Mouse (Mus musculus) heart, postnatal 10 days (tissue): ENCODE results near the gene Ubxn1. TPM values are rescaled to one million over a fixed set of nuclear protein-coding genes. Genes with fewer than 3 reads are reported as not detected.
"Not testable (repeated sequence)": the region's sequence is repeated elsewhere in the genome, so short reads cannot be mapped to it uniquely, and the experiment has no call there.

ENCODE experiments used
- DNase-seq, 2 experiments: peaks; one replicate each; pipeline ENCODE4 v3.0.0; 2021
- intact Hi-C: fragments of 180-260 bp; cut with DNase I; formaldehyde crosslinking; loops from one replicate; pipeline ENCODE4 v1.15.1; 2025
- microRNA-seq, 2 experiments: library from miRNA; unstranded; fragments of <30 nt; microRNA quantifications; one replicate each; pipeline ENCODE4 v1.2.0; 2022
- total RNA-seq, 2 experiments: library from RNA; stranded (reverse); gene quantifications; 2 replicates each; pipeline ENCODE4 v1.2.3; 2021

Gene Ubxn1
- total RNA-seq, 2 experiments from 2014 or later, result 123 to 126 TPM

DNA sequence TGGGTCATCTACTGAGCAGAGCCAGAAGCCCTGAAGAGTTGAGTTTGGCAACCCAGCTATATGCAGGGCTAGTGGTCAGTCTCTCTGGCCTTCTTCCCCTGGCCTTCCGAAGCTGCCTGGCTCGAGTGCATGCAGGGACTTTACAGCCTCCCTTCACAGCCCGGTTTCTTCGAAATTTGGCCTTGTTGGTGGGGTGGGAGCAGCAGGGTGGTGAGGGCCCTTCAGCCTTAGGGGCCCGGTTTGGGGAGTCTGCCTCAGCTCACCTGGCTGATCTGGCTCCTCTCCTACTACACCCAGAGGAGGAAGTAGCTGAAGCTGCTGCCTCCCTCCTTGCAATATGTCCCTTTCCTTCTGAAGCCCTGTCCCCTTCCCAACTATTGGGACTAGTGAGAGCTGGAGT lies 24.9 kb downstream of the Ubxn1 start:
- DNase-seq, intact Hi-C loops: not testable (repeated sequence)

DNA sequence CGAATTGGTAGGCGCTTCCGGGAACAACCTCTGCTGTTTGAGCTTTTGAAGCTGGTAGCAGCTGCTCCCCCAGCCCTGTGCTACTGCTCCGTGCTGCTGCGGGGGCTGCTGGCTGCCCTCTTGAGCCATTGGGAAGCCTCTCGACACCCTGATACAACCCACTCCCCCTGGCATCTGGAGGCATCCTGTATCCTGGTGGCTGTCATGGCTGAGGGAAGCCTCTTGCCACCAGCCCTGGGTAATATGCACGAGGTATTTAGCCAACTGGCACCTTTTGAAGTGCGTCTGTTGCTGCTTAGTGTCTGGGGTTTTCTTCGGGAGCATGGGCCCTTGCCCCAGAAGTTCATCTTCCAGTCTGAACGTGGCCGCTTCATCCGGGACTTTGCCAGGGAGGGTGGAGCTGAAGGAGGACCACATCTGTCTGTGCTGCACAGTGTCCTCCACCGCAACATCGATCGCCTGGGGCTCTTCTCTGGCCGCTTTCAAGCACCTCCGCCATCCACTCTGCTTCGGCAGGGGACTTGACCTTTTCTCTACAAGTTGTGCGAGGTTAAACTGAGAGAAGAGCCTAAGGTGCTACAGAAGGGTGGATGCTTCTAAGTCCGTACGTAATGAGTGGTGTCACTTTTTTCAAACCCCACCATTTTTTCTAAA lies 26.0 kb downstream of the Ubxn1 start:
- intact Hi-C loops, result not testable (repeated sequence)
- peak; percentile 60 to 72 for DNase-seq

DNA sequence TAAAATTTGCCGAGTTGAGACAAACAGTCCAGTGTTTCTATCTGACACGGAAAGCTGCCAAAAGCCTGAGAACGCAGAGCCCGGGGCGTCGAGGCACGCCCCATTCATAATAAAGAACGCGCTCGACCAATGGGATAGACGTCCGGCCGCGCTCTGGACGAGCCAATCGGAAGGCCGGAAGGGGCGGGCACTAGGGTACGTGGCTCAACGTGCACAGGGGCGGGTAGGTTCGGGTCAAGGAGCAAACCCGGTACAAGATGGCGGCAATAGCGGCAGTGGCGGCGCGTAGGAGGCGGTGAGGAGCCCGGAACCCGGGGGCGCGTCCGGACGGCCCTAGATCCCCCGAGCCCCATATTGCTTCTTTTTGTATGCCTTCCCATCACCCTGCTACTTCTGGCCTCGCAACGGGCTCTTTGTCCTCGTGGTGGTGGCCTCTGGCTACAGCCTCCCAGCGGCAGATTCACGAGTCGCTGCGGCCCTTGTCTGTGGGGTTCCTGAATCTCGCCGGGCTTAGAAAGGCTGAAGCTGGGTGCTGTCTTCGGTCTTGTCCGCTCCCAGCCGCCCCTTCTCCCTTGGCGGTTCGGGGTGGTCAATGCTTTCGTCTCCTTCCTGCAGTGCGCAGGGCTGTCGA lies 26.7 kb downstream of the Ubxn1 start, which contains the start of gene Ganab:
Gene Ganab, plus strand, starts transcription at position 207 of the 631 bp plus-strand sequence.
- peak; percentile 96 to 98 for DNase-seq
- intact Hi-C loops, result no loop called here

DNA sequence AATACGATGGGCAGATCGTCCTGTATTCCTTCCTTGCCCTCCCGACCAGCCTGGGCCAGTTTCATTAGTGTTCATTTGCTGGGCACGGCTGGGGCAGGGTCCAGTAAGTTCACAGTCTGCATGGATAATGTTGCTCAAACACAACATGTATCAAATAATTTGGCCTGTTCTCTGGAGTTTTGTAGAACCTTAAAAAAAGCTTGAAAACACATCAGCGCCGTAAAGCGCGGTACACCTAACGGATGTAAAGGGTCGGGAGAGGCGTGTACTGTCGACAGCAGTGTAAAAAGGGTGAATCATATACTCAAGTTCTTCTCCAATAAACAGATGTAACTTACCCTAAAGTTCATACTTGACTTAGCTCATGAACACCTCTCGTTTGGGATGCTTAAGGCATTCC lies 27.3 kb downstream of the Ubxn1 start:
- intact Hi-C loops, result no loop called here
- no peak for DNase-seq

DNA sequence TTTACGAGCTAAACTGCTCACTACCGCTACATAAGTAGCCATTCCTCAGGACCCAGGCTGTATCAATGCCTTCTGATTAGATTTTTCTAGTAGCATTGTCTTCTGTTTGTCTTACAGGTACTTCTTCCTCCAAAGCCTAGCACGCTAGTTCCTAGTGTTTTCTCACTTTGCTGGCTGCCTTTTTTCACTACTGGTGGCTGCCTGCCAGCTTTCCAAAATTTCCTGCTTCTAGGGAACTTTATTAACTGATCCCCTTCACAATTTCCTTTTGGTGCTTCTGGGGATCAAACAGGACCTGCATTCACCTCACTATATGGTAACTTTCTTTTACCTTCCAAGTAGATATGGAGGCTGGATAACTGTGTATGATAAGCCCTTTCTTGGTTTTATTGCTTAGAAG lies 27.8 kb downstream of the Ubxn1 start:
- no peak for DNase-seq
- intact Hi-C loops, result no loop called here

DNA sequence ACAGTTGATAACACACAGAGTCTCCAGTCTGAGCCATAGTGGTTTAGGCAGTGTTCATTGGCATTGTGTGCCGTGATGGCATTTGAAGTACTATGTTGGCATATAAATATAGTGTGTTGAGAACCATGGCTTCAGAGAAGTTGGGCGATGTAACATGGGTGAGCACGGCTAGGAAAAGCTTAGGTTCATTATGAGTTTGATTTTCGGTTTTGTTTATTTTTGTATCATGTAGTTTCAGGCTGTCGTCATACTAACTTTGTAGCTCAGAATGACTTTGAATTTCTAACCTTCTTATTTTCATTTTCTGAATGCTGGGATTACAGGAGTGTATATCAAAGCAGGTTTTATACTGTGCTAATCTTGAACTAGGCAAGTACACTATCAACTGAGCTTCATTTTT lies 32.1 kb downstream of the Ubxn1 start:
- intact Hi-C loops, result no loop called here
- no peak for DNase-seq

DNA sequence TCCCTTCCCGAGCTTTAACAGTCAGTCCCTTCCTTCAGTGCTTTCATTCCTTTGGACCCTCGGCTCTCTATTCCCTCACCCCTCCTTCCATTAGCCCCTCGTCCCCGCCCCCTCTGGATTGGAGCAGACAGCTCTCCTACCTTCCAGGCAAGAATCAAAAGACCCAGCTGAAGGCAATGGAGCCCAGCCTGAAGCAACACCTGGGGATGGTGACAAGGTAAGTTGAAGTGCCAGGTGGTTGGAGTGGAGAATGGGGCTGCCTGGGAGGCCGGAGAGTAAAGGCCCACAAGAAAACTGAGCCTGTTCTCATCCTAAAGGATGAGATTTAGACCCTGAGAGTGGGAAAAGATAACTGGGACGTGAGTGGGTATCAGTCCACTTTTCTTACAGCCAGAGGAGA lies 37.2 kb downstream of the Ubxn1 start:
- no peak for DNase-seq
- intact Hi-C loops, result no loop called here

DNA sequence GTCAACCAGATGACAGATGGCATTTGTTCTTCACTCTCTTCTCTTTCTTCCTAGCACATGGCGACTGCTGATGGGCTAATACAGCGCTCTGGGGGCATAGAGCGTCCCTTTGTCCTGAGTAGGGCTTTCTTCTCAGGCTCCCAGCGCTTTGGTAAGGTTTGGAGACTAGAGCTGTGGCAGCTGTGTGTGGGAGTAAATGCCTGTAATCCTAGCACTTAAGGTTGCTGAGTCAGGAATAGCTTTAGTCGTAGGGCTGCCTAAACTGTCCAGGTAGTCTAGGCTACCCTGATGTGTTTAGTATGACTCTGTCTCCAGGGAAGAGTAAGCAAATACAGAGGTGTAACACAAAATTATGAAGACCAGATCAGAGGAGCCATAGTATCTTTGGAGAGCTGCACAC lies 40.5 kb downstream of the Ubxn1 start:
- intact Hi-C loops, result no loop called here

DNA sequence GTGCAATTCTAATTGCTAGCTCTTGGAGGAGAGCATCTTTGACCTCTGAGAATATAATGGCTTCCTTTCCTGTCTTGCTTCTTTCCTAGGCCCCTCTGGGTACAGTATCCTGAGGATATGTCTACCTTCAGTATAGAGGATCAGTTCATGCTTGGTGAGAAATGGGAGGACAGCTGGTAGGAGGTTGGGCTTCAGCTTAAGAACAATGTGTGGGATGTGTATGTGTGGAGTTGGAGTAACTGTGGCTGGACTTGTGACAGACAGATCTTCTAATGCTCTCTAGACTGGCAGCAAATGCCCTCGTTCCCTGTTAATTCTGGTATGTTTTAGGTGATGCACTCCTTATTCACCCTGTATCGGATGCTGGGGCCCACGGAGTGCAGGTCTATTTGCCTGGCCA lies 42.9 kb downstream of the Ubxn1 start:
- intact Hi-C loops, result no loop called here
- DNase-seq, result no peak

More for the DNA sequence above, 40.5 kb downstream of the Ubxn1 start:
- DNase-seq, result no peak

DNA sequence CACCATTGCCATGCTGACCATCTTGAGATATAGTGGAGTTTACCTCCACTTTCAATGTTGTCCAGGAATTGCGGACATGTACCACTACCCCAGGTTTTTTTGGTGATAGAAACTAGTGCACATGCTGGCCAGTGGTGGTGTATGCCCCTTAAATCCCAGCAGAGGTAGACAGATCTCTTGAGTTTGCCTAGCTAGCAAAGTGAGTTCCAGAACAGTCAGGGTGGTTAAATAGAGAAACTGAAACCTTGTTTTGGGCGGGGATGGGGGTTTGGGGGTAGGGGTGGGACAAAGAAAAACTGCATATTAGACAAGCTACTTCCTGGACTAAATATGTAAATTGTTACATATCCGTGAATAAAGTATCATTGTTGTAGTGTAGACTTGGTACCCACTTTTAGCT lies 47.7 kb downstream of the Ubxn1 start:
- DNase-seq, result no peak
- intact Hi-C loops, result no loop called here

DNA sequence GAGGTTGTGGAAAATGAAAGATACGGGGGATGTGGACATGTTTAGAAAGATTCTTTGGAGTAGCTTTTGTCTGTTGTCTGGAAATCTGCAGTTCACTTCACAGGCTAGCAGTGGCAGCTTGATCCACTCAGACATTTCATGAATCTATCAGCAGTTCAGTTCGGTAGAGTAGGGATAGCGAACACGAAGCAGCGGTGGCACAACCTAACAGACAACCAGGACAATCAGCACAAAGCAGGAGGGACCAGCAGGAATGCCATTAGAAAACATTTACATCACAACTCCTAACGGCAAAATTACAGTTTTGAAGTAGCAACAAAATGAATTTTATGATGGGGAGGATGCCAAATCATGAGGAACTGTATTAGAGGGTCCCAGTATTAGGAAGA lies 48.4 kb downstream of the Ubxn1 start:
- no peak for DNase-seq
- intact Hi-C loops, result no loop called here

DNA sequence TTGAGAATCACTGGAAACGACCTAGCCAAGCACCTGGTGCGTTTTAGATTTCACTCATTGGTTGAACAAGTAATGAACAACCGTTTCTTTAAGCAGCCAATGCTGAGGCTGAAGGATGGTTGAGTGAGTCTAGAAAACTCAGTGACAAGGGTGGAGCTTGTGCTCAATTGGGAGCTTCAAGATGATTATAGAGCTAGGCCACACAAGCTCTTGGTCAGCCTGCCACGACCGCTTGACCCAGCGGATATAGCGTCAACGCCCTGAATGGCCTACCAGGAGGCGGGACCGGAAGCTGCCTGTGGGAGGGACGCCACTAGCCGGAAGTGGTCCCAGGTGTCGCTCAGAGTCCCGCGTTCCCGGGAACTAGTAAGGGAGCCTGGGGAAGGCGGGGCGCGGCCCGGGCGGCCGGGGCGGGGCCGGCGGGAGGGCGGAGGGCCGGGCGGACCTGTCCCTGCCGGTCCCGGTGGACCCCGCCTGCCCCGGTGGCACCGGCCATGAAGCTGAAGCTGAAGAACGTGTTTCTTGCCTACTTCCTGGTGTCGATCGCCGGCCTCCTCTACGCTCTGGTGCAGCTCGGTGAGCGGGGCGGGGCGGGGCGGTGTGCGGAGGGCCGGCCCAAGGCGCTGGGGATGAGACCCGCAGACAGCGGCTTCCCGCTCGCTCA lies 48.9 kb downstream of the Ubxn1 start, which contains the start of gene B3gat3:
Gene B3gat3, plus strand, starts transcription at position 302 of the 664 bp plus-strand sequence.
- intact Hi-C loops, result no loop called here
- peak; percentile 98 for DNase-seq

DNA sequence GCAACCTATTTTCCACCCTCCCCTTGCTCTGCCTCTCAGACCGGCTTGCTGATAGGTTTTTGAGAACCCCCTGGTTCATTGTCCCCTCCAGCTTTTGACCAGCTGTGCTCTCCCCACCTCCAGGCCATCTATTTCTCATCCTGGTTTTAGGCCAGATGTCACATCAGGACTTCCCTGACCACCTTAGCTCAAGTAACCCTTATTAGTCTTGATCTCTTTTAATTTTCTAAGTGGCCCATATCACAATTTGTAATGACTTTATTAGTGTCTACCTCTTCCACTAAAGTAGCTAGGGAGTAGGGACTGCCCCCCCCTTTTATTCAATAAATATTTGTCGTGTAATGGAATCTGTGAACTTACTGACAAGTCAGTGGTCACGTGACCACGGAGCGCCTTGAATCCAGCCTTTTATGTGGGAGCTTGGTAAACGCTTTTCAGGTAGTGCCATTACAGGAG lies 49.6 kb downstream of the Ubxn1 start:
- intact Hi-C loops, result no loop called here
- peak in 1 of 2 experiments; percentile 52 for DNase-seq

DNA sequence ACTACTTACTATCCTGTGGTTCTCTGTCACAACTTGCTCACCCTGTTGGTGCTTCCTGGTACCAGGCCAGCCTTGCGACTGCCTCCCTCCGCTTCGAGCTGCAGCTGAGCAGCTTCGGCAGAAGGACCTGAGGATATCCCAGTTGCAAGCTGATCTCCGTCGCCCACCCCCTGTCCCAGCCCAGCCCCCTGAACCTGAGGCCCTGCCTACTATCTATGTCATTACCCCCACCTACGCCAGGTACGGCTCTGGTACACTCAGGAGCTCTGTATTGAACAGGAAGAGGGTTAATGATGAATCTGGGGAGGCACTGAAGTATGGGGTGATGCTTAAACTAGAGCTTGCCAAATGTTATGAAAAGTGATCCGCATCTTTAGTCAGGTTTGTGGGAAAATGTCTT lies 50.4 kb downstream of the Ubxn1 start:
- intact Hi-C loops, result no loop called here
- DNase-seq, result no peak

Small RNA genes within 50 kb of the gene (microRNA-seq; reads per million reads assigned to microRNA genes)
- gene Mir5136, result 0 to 0.70 reads per million in 2 experiments

Other genes starting within 250 kb of the Ubxn1 start
- gene Chrm1, start 207.7 kb upstream of the Ubxn1 start, total RNA-seq, result not detected
- 10 to 100 TPM; 36.6 to 56.3 TPM for gene Slc3a2, start 148.1 kb upstream of the Ubxn1 start, total RNA-seq
- gene Wdr74, start 135.7 kb upstream of the Ubxn1 start, total RNA-seq, result 10 to 100 TPM; 24.9 to 27.2 TPM
- gene 1700092M07Rik, start 130.8 kb upstream of the Ubxn1 start, total RNA-seq, result not detected
- 10 to 100 TPM; 43.6 to 44.4 TPM for gene Stx5a, start 130.1 kb upstream of the Ubxn1 start, total RNA-seq
- 10 to 100 TPM; 61.7 to 67.6 TPM for gene Nxf1, start 114.4 kb upstream of the Ubxn1 start, total RNA-seq
- gene Tmem223, start 100.5 kb upstream of the Ubxn1 start, total RNA-seq, result 100 to 1,000 TPM; 115 to 133 TPM
- 10 to 100 TPM; 13.9 to 22.5 TPM for gene Tmem179b, start 97.0 kb upstream of the Ubxn1 start, total RNA-seq
- gene Taf6l, start 85.1 kb upstream of the Ubxn1 start, total RNA-seq, result 10 to 100 TPM in 1 of 2 experiments, 1 to 10 TPM in 1; 9.5 to 10.2 TPM
- 10 to 100 TPM; 72.7 to 76.0 TPM for gene Polr2g, start 72.9 kb upstream of the Ubxn1 start, total RNA-seq
- gene Zbtb3, start 68.9 kb upstream of the Ubxn1 start, total RNA-seq, result 1 to 10 TPM; 2.2 to 3.0 TPM
- gene Ttc9c, start 52.2 kb upstream of the Ubxn1 start, total RNA-seq, result 10 to 100 TPM; 14.2 to 17.6 TPM
- gene Hnrnpul2, start 51.5 kb upstream of the Ubxn1 start, total RNA-seq, result 10 to 100 TPM; 51.0 to 56.3 TPM
- not detected for gene AC129217.1, start 41.7 kb upstream of the Ubxn1 start, total RNA-seq
- gene Bscl2, start 34.0 kb upstream of the Ubxn1 start, total RNA-seq, result 10 to 100 TPM; 25.8 to 34.7 TPM
- not detected for gene Gng3, start 32.3 kb upstream of the Ubxn1 start, total RNA-seq
- 1 to 10 TPM; 4.2 to 5.1 TPM for gene Lrrn4cl, start 20.7 kb upstream of the Ubxn1 start, total RNA-seq
- 10 to 100 TPM; 50.4 to 58.1 TPM for gene Uqcc3, start 9.4 kb downstream of the Ubxn1 start, total RNA-seq
- gene Lbhd1, start 12.2 kb downstream of the Ubxn1 start, total RNA-seq, result 1 to 10 TPM; 2.0 to 9.8 TPM
- not detected for gene Gm49403, start 12.4 kb downstream of the Ubxn1 start, total RNA-seq
- gene 1810009A15Rik, start 17.4 kb downstream of the Ubxn1 start, total RNA-seq, result 10 to 100 TPM; 16.6 to 23.0 TPM
- gene Gm49416, start 17.4 kb downstream of the Ubxn1 start, total RNA-seq, result 1 to 10 TPM in 1 of 2 experiments, not detected in 1; 6.4 TPM
- gene Ints5, start 21.5 kb downstream of the Ubxn1 start, total RNA-seq, result 10 to 100 TPM; 14.5 to 17.1 TPM
- 10 to 100 TPM; 69.3 to 74.5 TPM for gene Ganab, start 26.6 kb downstream of the Ubxn1 start, total RNA-seq
- 10 to 100 TPM; 38.7 to 41.8 TPM for gene B3gat3, start 48.9 kb downstream of the Ubxn1 start, total RNA-seq
- gene Rom1, start 57.9 kb downstream of the Ubxn1 start, total RNA-seq, result 1 to 10 TPM; 6.5 to 7.1 TPM
- gene Eml3, start 58.1 kb downstream of the Ubxn1 start, total RNA-seq, result 10 to 100 TPM; 16.7 to 18.7 TPM
- 10 to 100 TPM; 54.4 to 59.5 TPM for gene Mta2, start 70.4 kb downstream of the Ubxn1 start, total RNA-seq
- gene Tut1, start 82.4 kb downstream of the Ubxn1 start, total RNA-seq, result 10 to 100 TPM in 1 of 2 experiments, 1 to 10 TPM in 1; 8.5 to 10.4 TPM
- 100 to 1,000 TPM; 283 to 289 TPM for gene Eef1g, start 95.5 kb downstream of the Ubxn1 start, total RNA-seq
- 100 to 1,000 TPM; 348 to 380 TPM for gene Ahnak, start 117.8 kb downstream of the Ubxn1 start, total RNA-seq
- gene Scgb1a1, start 216.5 kb downstream of the Ubxn1 start, total RNA-seq, result 1 to 10 TPM in 1 of 2 experiments, not detected in 1; 4.2 TPM